Mouse (Mus musculus): ENCODE measurements around the gene Dbndd1.
A peak's percentile ranks its signal among the peaks of the same experiment; 100 is the strongest.
"Not testable (repeated sequence)": the region's sequence is repeated elsewhere in the genome, so short reads cannot be mapped to it uniquely, and the experiment has no call there.

The Dbndd1 gene

GRCm38 (mm10) chr8:123492898-123493297, 22.4 kb downstream of the Dbndd1 start:
- no peak for DNase-seq (ENCODE audit: low spot score)

DNA sequence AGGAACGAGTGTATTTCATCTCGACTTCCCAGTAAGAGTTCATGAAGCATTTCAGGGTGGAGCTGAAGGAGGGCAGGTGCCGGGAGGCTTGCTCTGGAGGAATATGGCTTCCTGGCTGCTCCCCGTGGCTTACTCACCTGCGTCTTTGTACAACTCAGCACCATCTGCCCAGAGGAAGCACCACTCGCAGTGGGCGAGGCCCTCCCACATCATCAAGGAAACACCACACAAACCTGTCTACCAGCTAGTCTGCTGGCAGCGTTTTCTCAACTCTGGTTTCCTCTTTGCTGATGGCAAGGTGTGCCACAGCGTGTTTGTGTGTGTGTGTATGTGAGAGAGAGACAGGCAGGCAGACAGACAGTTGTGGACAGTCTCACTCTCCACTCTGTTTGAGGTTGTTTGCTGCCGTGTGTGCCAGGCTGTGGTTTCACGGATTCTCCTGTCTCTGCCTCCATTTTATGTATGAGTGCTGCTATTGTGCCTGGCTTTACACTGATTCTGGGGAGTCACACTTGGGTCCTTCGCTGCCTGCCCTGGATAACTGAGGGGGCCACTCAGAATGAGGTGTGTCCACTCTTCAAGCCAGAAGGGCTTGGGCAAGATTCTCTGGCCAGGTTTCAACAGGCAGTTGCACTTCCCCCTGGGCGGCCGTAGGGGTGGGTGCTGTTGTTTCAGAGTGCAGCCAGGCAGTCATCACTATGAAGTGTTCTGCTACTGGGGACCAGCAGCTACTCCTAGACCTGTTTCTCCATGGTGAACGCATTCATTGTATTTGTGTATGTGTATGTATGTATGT, 23.8 kb downstream of the Dbndd1 start:
- DNase-seq (ENCODE audit: low spot score) = no peak

DNA sequence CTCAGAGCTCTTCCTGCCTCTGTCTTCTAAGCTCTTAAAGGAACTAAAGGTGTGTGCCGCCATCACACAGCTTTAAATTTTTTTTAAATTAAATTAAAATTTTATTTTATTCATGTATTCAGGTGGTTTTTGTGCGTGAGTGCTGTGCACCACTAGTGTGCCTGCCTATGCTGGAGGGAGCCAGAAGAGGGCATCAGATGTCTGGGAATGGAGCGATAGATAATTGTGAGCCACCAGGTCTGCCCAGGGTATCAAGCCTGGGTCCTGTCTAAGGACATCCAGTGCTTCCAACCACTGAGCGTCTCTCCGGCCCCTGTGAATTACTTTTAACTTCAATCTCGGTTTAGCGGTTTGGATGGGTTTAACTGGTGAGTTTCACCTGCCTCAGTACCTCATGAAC, 32.6 kb downstream of the Dbndd1 start:
- DNase-seq (ENCODE audit: low spot score) = no peak

DNA sequence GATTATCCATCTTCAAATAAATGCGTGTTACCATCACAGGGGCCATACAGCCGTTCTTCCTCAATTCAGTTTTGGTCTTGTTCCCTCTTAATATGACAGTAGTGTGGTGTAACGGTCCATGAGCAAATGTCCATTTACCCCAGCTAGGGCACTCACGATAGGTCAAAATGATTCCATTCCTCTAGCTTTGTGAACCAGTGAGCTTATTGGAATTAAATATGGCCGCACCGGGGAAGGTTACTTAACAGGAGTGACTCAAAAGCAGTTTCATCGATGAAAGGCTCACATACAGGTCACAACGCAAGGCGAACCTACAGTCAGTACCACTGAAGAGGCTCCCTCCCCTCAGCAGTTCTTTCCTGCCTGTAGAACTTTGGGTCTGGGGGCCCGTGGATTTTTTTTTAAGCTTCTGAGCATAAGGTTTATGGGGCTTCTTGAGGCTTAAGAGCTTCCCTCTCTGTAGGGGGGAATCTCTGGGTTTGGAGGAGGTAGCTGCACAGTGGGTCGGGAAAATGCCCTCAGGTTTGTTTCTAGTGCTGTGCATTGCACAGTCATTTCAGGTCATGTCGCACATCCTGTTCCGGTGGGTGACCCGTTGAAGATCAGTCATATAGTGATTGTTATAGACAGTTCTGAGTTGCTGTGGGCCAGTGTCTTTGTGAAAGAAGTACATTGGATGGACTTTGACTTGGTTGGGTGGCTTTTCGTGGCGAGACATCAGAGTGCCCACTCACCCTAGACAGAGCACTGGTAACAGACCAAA, 36.6 kb downstream of the Dbndd1 start:
- DNase-seq (ENCODE audit: low spot score) = no peak

DNA sequence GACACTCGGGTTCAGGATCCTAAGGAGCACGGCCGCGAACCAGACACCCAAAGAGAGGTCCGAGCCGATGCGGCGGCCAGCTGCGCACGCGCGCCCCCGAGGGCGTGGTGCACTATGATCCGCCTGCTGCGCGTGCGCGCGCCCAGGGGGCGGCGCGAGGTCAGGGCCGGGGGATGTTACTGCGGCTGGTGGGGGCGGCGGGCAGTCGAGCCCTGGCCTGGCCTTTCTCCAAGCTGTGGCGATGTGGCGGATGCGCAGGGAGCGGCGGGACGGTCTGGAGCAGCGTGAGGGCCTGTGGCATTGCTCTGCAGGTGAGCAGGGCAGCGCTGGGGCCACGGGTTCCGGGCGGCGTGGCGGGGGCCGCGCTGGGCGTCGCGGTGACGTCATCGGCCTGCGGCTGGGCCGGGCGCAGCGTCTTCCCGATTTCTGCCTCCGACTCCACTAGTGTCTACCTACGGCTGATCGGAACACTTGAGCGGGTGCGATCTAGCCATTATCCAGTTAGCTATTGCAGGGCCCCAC, 37.5 kb downstream of the Dbndd1 start, which contains the start of gene Afg3l1:
Afg3l1 (plus strand) TSS at position 167 of the 522 bp plus-strand sequence.
- peak; percentile 88 for DNase-seq (ENCODE audit: low spot score)

GRCm38 (mm10) chr8:123476911-123477736, 38.1 kb downstream of the Dbndd1 start:
- no peak for DNase-seq (ENCODE audit: low spot score)

GRCm38 (mm10) chr8:123474549-123474948, 40.7 kb downstream of the Dbndd1 start:
- not testable (repeated sequence) for DNase-seq (ENCODE audit: low spot score)

DNA sequence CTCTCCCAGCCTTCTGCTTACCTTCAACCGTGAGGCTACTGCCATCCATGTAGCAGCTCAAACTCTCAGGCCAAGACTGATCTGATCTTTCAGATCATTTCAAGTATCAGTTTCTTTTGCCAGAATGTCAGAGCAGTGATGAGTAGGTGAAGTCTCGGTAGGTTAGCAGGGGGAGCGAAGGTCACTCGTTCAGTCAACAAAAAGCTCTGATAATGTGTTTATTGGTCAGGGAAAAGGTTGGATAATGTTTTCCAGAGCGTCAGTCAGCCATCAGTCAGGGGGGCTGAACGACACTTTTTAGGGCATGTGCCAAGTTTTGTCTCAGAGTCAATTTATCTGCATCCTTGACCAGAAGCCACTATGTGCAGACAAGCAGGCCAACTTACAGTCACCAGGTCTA, 42.3 kb downstream of the Dbndd1 start:
- not testable (repeated sequence) for DNase-seq (ENCODE audit: low spot score)

- no peak for DNase-seq (ENCODE audit: low spot score)
Measured at GRCm38 (mm10) chr8:123467476-123467875, 47.8 kb downstream of the Dbndd1 start.

DNA sequence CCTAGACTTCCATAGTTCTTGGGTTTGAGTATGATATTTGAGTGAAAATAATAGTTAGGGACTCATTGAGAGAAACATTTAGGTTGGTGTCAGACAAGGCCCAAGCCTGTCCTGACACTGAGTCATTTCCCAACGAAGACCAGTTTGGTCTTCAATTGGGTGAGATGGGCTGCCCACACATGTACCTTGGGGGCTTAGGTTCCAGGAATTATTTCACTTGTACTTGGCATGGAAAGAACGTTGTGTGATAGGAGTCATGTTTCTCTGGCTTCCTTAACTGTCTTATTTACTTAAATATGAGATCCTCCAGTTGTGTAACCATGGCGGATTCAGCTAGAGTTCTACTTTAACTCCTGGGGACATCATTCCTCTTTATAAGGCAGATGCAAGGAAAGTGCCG, 51.6 kb downstream of the Dbndd1 start:
- no peak for DNase-seq (ENCODE audit: low spot score)

Data from ovary, postnatal 14 days (tissue).